In genomic region chr6:56476581-56476980, GRCm38 (mm10) we compare ENCODE assay signal across 8 mouse cellular contexts.
DNase-seq lines count a peak whose midpoint lies in the region; ATAC-seq and TF ChIP-seq lines count a peak whose summit lies in the region.

No protein-coding gene starts in this region.

- ATAC-seq in lung, embryonic 14.5 days (ENCODE audit: insufficient read depth), result no peak
- ATAC-seq in frontal cortex, adult (ENCODE audit: low TSS enrichment), result peak; percentile 97
- no peak for ATAC-seq in limb, embryonic 14.5 days (ENCODE audit: low FRiP score, low read depth)

- H3K9me3 ChIP-seq in lung, embryonic 14.5 days (ENCODE audit: low read depth, low read length), result no peaks in the 10 kb centered on the region
- H3K9me3 ChIP-seq in limb, embryonic 14.5 days (ENCODE audit: control insufficient read depth, low read length), result no peaks in the 10 kb centered on the region

- peak; percentile 64 for DNase-seq in lung, embryonic 14.5 days
- DNase-seq in lung, adult 18-20 months, result no peak
- peak; percentile 54 for DNase-seq in cerebellum, adult 9-10 months
- DNase-seq in limb, embryonic 14.5 days (ENCODE audit: low spot score), result peak; percentile 60
- peak; percentile 8 for DNase-seq in skeletal muscle tissue, adult 2 months (ENCODE audit: low read depth, low spot score)
- no peak for DNase-seq in urinary bladder, postnatal 4 days (ENCODE audit: low spot score in 2 of 2)
- DNase-seq in heart, postnatal 36 days, result no peak

- no peak overlapping the region for H3K4me3 ChIP-seq in lung, embryonic 14.5 days (ENCODE audit: low read depth, low read length)
- no peak overlapping the region for H3K4me3 ChIP-seq in limb, embryonic 14.5 days (replicated peaks; ENCODE audit: low read length)

- intact Hi-C loops in heart, postnatal 36 days (cut with DNase I), result loop anchor here (1.0 to 10.0 kb wide), 2 partner anchors 410 to 502 kb away; no protein-coding TSS in a partner anchor

- TF ChIP-seq POLR2A in limb, embryonic 14.5 days (IDR thresholded peaks at IDR 0.05; ENCODE audit: borderline replicate concordance, extremely low read depth, insufficient read depth, insufficient read length), result no peak

- H3K4me1 ChIP-seq in lung, embryonic 14.5 days (ENCODE audit: insufficient read depth), result no peaks in the 10 kb centered on the region
- H3K4me1 ChIP-seq in limb, embryonic 14.5 days (ENCODE audit: control insufficient read depth, insufficient read depth, low read length), result no peaks in the 10 kb centered on the region

- peak; percentile 67 for TF ChIP-seq CTCF in lung, embryonic 14.5 days (IDR thresholded peaks at IDR 0.05; ENCODE audit: low read depth)

- H3K27ac ChIP-seq in lung, embryonic 14.5 days (ENCODE audit: low read depth), result no peak overlapping the region
- H3K27ac ChIP-seq in limb, embryonic 14.5 days (replicated peaks; ENCODE audit: low read depth, low read length), result no peak overlapping the region

- H3K9ac ChIP-seq in lung, embryonic 14.5 days, result no peak overlapping the region
- H3K9ac ChIP-seq in limb, embryonic 14.5 days (ENCODE audit: low read depth, low read length, severe bottlenecking), result no peak overlapping the region

- no peaks in the 10 kb centered on the region for H3K27me3 ChIP-seq in lung, embryonic 14.5 days (ENCODE audit: insufficient read depth, low read length)
- no peaks in the 10 kb centered on the region for H3K27me3 ChIP-seq in limb, embryonic 14.5 days (ENCODE audit: control insufficient read depth, insufficient read depth, low read length)

- H3K36me3 ChIP-seq in lung, embryonic 14.5 days (ENCODE audit: insufficient read depth), result no peaks in the 10 kb centered on the region
- H3K36me3 ChIP-seq in limb, embryonic 14.5 days (ENCODE audit: control insufficient read depth, insufficient read depth, low read length), result no peaks in the 10 kb centered on the region

- H3K4me2 ChIP-seq in lung, embryonic 14.5 days, result no peak overlapping the region
- H3K4me2 ChIP-seq in limb, embryonic 14.5 days (replicated peaks; ENCODE audit: low read depth, low read length, severe bottlenecking), result no peak overlapping the region

- WGBS in lung, embryonic 14.5 days, result 19% methylated on average over 6 of the region's 6 CpGs
- 31% methylated on average over 6 of the region's 6 CpGs for WGBS in limb, embryonic 14.5 days

Comparison
In these comparisons a context has a peak if more than half of its experiments do, and no peak if none do; other contexts are left out.
1. DNase-seq: peak in lung, embryonic 14.5 days (single experiment), cerebellum, adult 9-10 months (single experiment), limb, embryonic 14.5 days (single experiment) and skeletal muscle tissue, adult 2 months (single experiment); none in lung, adult 18-20 months (0 of 2), urinary bladder, postnatal 4 days (0 of 2) and heart, postnatal 36 days (0 of 2).